Mouse (Mus musculus): ENCODE results near the gene Sema4d.

Gene Sema4d

GRCm38 (mm10) chr13:51753802-51754444 is 39.6 kb downstream of the Sema4d start:
- no peak for DNase-seq (ENCODE audit: low spot score)

- DNase-seq (ENCODE audit: low spot score): no peak
Observed at GRCm38 (mm10) chr13:51753168-51753465, 40.4 kb downstream of the Sema4d start.

- DNase-seq (ENCODE audit: low spot score): no peak
Observed at GRCm38 (mm10) chr13:51752346-51753167, 41.0 kb downstream of the Sema4d start.

DNA sequence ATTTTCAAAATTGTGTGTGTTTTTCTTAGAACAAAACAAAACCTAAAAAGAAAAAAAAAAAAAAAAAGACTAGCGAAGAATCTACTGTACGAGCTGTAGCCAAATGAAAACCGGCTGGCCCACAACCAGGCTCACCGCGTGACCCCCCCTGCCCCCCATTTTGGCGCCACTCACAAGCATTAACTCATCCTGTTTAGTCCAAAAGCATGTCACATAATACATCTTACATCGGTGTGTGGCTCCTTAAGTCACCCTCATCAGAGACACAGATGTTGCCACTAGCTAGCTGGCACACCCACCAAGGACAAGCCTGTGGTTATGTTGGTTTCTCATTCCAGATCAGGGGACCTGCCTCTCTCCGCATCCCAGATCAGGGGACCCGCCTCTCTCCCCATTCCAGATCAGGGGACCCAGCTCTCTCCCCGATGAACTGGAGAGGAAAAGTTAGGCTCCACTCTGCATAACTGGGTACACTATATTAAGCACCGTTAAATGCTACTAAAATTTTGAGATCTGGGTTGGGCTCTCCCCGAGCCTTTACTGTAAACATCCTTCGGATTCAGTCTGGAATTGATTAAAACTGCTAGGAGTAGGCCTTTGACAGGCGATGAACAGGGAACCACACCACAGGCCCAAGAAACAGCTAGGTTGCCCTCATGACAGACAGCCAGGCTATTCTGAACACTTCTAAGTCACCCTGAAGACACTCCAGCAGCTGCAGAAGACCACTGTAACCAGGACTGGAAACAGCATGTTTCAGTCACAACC is 43.8 kb downstream of the Sema4d start:
- no peak for DNase-seq (ENCODE audit: low spot score)

GRCm38 (mm10) chr13:51748009-51748552 is 45.5 kb downstream of the Sema4d start:
- DNase-seq (ENCODE audit: low spot score): peak; percentile 54

- no peak for DNase-seq (ENCODE audit: low spot score)
Observed at GRCm38 (mm10) chr13:51747069-51747468, 46.5 kb downstream of the Sema4d start.

GRCm38 (mm10) chr13:51745862-51746261 is 47.7 kb downstream of the Sema4d start:
- DNase-seq (ENCODE audit: low spot score): no peak

GRCm38 (mm10) chr13:51743855-51744254 is 49.7 kb downstream of the Sema4d start:
- no peak for DNase-seq (ENCODE audit: low spot score)

DNA sequence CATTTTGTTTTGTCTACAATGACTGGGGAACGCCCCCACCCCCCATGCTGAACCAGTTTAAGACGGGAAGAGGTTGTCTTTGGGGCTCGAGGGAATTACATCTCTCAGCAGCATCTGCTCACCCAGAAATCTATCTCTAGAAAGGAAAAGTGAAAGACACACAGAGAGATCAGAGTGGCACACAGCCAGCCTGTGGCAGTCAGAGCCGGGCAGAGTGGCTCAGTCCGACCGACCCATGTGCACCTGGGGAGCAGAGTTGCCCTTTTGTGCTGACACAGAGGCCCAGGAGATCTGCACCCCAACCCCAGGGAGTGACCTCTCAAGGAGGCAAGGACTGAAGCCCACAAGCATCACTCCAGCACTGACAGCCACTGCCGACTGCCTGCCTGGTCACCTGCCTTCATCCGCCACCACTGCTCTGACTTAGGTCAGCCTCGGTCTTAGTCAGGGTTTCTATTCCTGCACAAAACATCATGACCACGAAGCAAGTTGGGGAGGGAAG is 50.9 kb downstream of the Sema4d start:
- DNase-seq (ENCODE audit: low spot score): no peak

DNA sequence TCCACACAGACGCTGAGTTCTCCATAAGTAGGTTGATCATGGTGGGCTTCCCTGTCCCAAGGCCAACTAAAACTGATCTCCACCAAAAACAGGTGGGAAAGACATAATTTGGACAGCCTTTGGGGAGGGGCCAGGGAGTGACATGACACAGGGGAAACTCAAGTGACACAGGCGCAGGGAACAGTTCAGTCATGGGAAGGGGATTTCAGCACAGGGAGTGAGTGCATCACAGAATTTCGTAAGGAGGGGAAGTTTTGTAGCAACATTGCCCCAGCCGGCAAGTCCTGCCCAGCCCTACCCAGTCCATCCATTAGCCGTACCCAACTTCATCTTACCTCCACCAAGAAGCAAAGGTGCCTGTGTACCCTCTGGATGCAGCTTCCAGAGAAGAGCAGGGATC is 52.8 kb downstream of the Sema4d start:
- no peak for DNase-seq (ENCODE audit: low spot score)

- no peak for DNase-seq (ENCODE audit: low spot score)
Observed at GRCm38 (mm10) chr13:51739713-51740112, 53.8 kb downstream of the Sema4d start.

DNA sequence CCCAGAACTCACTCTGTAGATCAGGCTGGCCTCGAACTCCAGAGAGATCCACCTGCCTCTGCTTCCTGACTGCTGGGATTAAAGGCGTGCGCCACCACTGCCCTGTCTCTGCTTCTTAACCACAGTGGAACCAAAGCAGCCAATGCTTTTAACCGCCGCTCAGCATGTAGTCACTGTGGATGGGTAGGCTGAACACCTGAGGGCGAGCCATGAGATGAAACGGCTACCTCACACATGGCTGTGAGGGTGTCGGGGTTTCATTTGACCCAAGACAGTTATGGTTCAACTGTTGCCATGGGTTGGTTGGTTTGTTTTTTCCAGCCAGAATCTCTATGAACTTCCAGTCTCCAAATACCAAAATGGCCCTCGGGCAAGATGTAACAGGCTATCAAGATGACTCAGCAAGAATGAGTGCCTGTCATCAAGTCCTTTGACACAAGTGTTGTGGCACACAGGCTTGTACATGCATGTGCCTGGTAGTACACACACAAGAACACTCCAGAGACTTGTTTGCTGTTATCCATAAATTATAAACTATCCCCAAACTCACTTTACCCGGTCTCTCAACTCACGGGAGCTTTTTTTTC is 54.9 kb downstream of the Sema4d start:
- no peak for DNase-seq (ENCODE audit: low spot score)

DNA sequence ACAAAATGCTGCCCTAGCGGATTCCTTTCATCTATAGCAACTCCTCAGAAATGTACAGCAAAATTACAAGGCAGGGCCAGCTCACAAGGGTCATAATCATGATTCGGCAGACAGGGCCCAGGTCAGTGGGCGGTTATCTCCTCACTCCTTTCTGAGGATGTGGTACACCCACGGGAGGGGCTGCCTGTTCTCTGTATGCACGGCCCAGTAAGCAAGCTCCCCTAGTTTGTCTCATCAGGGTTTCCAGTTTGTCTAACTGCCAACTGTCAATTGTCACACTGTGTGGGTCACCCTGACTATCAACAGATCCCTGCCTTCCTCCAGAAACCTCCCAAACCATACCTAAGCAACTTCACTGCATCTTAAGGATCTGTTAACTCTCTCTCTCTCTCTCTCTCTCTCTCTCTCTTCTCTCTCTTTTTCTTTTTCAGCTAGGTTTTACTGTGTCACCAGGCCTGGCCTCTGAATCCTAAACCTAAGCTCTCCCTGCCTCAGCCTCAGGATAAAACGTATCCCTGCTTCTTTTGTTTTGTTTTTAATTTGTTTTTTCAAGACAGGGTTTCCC is 55.5 kb downstream of the Sema4d start:
- DNase-seq (ENCODE audit: low spot score): no peak

- DNase-seq (ENCODE audit: low spot score): no peak
Observed at GRCm38 (mm10) chr13:51737033-51737948, 56.3 kb downstream of the Sema4d start.

- DNase-seq (ENCODE audit: low spot score): no peak
Observed at GRCm38 (mm10) chr13:51736007-51736911, 57.3 kb downstream of the Sema4d start.

DNA sequence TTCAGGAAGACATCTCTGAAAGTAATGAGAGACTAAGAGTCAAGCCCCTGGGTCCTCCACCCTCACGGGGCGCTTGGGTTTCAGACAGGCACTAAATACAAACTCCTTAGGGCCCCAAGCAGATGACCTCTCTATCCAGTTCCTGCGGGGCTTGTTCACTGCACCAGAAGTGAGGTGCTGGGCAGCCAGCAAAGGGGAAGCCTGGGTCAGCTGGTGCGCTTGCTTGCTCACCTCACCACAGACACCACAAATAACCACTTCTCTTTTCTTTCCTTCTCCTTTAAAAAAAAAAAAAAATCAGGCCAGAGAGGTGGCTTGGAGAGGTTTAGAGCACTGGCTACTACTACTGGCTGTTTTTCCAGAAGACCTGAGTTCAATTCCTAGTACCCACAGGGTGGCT is 59.0 kb downstream of the Sema4d start:
- peak; percentile 39 for DNase-seq (ENCODE audit: low spot score)

- no peak for DNase-seq (ENCODE audit: low spot score)
Observed at GRCm38 (mm10) chr13:51732097-51732664, 61.4 kb downstream of the Sema4d start.

GRCm38 (mm10) chr13:51731474-51731873 is 62.1 kb downstream of the Sema4d start:
- DNase-seq (ENCODE audit: low spot score): no peak

DNA sequence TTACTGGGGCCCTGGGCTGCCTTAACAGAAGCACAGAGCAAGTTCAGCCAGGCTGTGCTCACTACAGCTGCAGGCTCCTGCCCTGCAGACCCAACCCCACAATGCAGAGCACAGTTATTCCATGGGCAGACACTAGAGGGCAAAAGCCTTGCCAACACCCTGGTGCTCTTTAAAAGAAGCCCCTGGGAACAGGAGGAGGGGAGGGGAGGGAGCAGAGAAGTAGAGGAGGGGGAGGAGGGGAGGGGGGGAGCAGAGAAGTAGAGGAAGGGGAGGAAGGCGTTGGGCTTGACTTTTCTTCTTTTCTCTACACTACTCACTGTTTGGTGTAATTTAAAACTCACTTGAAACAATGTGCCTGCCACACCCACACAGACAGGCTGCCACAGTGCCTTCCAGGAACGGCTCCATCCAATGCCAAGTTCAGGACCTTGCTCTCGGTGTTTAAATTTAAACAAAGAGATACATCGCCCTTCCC is 63.6 kb downstream of the Sema4d start:
- no peak for DNase-seq (ENCODE audit: low spot score)
